Mouse (Mus musculus) right cerebral cortex, adult 2 months (tissue): ENCODE measurements at regions not wholly inside any gene's neighbourhood (a gene's known extent, or its start where the extent isn't known, plus 50 kb on each side); places are given as distances from the start of the nearest gene placed in this dataset.

Experiments
- DNase-seq, 2 experiments: peaks; one replicate each; pipeline ENCODE4 v3.0.0; 2021 to 2022; ENCODE audit warnings: low spot score in 2 of 2

- DNase-seq: no peak
Measured at GRCm38 (mm10) chr5:133569096-133569495, 530.4 kb upstream of the Castor2 start.

DNA sequence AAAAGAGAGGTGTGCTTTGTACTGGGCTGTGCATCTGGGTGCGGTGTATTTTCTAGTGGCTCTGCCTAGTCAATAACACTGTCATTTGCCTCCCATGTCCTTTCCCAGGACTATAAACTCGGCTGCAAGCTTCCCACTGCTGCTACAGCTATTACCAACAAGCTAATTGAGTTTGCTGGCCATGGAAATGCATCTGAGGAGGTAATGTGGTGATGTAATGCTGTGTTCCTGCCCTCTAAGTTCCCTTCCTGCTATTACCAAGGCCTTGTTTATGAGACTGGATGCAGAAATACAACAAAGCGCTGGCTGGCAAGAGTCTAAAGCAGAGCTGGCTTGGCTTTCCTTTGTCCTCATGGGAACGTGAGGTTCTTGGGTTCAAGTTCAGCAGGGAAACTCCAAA, 533.0 kb upstream of the Castor2 start:
- no peak for DNase-seq

- DNase-seq: no peak
Measured at GRCm38 (mm10) chr5:133550657-133551056, 548.9 kb upstream of the Castor2 start.

DNA sequence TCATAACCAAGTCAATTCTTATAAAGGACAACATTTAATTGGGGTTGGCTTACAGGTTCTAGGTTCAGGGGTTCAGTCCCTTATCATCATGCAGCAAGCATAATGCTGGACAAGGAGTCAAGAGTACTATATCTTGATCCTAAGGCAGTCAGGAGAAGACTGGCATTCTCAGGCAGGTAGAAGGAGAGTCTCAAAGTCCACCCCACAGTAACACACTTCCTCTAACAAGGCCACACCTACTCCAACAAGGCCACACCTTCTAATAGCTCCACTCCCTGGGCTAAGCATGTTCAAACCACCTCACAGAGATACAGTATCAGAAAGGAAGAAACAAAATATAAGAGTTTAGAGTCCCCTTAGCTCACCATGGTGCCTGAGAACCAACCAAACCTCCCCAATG, 557.3 kb upstream of the Castor2 start:
- no peak for DNase-seq

- peak; percentile 7 to 24 for DNase-seq
Measured at GRCm38 (mm10) chr5:133532678-133533077, 566.8 kb upstream of the Castor2 start.

GRCm38 (mm10) chr5:133505661-133506060, 593.9 kb upstream of the Castor2 start:
- no peak for DNase-seq

- peak; percentile 64 to 73 for DNase-seq
Measured at GRCm38 (mm10) chr5:133487806-133488290, 611.7 kb upstream of the Castor2 start.

DNA sequence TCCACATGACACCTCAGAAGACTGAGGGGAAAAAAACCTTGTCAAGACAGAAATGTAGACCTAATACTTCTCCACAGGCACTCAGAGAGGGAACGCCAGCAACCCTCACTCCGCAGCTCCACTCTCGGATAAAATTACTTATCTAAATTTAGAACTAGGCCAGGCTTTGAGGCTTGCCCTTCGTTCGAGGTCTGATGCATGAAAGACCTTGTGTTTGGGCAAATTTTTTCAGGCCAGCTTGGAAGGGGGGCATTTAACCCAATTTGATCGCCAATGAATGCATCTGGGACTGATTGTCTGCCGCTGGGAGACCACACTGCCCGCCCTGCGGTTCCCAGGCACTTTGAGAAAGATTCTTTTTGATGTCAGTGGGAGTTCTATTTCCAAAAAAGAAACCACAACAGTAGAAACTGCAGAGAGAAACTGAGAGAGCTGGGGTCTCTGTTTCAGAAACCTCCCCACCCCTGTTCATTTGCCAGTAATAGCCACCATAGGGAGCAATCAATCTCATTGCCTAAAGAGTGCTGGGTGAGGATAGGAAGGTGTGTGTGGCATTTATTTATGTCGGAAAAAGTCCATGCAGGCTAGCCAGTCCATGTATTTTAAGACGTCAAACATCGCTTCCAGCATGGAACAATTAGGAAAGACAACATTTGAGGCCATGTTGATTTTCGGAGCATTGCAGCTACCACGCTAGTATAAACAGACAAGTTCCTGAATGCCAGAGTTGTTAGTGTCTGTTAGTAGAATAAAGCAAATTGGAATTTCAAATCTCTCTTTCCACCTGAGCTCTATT, 617.0 kb upstream of the Castor2 start:
- peak; percentile 24 to 46 for DNase-seq

- DNase-seq: peak in 1 of 2 experiments; percentile 3
Measured at GRCm38 (mm10) chr5:133479205-133479604, 620.3 kb upstream of the Castor2 start.

DNA sequence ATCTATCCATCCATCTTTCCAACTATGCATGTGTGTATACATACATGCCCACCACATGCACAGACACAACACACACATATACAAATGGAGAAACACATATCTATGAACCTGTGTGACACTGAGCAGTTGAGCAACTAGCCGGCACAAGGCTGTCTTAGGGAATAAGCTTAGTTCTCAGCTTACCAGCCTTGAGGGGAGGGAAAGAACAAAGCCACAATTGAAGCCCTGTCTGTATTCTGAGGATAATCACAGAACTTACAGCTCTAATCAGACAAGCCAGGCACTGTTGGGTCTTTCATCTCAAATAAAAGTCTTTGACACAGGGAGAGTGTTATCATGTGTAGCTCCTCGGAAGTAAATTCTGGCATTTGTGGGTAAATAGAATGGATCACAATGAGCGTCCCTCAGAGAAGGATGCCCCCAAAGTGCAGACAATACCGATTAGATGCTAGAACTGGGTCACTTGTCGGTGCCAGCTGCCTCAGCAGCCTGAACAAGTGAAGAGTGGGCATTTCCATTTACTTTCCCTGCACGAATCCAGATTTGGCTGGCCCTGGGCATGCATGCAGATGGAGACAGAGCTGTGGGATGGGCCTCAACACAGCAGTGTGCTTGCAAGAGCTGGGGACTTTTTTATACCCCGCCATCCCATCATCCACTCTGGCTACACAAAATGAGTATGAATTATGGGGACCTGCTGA, 646.0 kb upstream of the Castor2 start:
- DNase-seq: peak; percentile 25 to 49

DNA sequence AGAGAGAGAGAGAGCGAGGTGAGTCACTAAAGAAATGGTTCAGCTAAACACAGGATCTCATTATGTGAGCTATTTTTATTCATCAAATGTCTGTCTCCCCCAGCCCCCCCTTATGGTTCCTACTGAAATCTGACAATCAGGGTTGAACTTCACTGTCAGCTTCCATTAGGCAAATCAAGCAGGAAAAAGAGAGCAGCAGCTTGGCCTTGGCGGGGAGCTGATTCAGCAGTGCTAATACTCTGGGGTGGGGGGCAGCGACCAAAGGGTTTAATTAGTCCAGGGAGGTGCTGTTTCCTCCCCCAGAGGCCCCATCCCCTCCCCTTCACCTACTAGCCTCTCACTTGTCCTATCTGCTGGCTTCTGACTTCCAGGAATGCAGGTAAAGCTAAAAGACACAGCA, 649.6 kb upstream of the Castor2 start:
- DNase-seq: no peak

DNA sequence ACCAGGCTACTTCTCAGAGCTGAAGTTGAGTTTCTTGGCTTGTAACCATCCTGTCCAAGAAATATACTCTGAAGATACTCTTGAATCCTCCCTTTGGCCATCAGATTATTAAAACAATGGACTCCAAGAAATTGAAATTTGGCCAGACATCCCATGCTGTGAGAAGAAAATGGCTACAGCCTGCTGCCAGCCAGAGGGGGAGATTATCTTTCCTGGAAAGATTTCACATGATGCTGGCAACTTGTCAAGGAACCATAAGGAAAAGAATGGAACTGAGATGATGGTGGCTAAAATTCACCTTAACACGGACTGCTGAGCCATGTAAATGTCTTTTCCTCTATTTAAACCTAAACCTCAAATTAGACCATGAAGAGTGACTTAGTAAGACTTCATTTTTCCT, 698.7 kb upstream of the Castor2 start:
- no peak for DNase-seq

DNA sequence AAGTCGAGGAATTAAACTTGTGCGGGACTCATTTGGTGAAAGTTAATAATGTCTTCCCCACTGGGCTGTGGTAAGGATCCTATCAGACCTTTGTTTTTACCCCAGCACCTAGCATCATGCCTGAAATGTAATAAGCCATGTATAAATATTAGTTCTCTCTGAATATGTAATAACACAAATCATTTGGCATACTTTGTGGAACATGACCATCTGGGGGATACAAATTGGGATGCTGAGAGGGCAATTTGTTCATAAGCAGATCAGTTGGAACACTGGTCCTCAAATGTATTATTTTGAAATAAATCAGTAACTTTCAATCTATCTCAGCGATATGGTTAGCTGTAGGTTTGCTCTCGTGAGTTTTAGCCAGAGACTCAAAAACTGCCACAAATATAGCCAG, 709.6 kb upstream of the Castor2 start:
- no peak for DNase-seq

DNA sequence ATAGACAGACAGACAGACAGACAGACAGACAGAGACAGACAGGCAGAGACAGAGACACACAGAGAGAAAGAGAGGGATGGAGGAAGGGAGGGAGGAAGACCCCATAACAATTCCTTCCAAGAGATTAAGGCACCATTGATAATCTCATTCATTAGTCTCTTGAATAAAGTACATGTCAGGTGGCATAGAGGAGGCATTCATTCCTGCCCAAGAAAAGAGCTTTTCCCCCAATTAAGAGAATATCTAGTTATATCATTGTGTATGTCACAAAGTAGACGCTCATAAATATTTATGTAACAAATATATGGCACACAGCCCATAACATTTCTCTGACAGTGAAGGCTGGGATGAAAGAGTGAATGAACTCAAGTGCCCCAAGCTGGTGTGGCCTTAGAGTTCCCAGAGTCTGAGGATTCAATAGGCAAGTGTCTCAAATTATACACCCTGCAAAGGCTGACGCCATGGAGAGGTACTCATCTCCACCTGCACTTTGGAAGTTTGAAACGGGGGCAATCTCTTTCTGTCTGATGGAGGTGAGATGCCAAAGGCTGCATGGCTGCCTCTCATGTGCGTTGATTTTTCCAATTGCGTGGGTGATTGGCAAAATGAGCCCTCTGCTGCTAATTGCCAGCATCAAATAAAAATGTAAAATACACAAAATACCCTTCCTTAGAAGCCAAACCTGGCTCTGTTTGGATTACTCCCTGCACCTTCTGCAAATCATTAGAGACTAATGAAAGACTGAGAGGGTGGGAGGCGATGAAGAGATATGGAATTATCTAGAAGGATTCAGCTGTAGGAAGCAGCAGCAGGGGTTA, 710.3 kb upstream of the Castor2 start:
- no peak for DNase-seq

DNA sequence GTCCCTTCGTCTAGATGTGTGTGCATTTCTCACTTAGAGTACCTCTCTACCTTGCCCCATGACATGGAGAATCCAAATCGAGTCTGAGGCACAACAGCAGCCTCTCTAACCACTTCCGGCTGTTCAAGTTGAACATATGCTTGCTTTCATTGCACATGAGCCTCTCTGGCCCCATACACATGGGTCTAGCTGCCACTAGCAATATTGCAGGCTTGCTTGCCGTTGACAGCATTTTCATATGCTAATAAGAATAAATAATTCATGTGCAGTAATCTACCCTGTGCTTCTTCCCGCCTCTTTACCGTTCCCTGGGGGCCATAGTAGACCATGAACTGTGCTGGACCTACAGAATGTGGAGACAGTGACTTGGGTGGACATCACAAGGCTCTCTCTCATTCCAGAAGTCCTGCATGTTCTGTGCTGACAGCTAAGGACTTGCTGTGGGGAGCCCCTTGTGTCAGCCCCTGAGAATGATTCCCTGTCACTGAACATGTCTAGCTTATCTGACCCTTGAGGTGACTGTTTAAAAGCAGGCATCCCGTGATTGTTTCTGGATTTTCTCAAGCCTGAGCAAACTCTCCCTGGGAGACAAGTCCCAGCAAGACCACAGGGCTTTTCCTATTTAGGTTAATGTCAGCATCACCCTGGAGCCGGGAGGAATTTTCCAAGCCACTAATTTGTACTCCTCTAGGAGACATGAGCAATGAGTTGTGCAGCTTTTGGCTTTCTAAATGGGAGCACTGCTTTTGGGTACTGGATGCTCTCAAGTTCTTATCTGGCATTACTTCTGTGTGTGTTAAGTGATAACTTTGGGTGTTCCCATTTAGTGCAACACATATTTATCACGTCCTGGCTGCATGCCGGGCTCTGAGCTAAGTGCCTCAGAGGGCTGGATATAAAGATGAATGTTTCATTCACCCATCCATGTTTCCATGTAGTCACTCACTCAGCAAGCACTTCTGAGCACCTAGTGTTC, 713.8 kb upstream of the Castor2 start:
- DNase-seq: no peak

DNA sequence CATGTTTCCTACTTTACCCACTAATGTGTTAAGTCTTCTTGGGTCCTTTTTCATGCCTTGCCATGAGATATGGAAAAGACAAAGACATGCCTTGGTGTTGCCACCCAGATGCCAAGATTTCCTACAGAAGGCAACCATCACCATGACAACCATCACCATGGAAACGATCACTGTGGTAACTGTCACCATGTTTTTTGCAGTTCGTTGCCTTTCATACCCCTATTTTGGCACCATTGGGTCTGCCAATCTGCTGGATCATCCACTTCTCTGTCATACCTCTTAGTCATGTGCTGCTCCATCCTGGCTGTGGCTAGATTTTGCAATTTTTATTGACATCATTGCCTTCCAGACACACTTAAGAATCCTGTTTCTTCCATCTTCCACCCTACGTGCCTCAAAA, 733.7 kb upstream of the Castor2 start:
- DNase-seq: peak; percentile 72 to 77

- DNase-seq: no peak
Measured at GRCm38 (mm10) chr5:133347516-133347915, 752.0 kb upstream of the Castor2 start.

- DNase-seq: no peak
Measured at GRCm38 (mm10) chr5:133341973-133342372, 757.5 kb upstream of the Castor2 start.

- DNase-seq: peak in 1 of 2 experiments; percentile 4
Measured at GRCm38 (mm10) chr5:133320626-133321025, 777.5 kb upstream of the Auts2 start.

DNA sequence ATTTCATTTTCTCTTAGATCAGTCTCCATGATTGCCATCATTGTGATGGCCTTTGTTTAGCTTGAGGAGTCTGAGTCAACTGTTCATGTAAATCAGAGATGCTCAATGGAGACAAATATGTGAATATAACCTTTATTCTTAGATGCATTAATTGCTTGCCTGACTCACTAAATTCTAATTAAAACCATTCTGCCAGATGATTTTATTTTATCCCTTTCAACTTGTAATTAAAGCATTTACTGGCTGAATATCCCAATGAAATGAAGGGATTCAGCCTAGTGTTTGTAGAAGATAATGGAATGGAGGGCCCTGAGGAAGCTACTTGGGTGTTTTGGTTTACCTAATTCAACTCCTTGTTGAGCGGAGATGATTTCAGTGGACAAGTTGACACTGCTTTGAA, 777.1 kb upstream of the Auts2 start:
- no peak for DNase-seq

DNA sequence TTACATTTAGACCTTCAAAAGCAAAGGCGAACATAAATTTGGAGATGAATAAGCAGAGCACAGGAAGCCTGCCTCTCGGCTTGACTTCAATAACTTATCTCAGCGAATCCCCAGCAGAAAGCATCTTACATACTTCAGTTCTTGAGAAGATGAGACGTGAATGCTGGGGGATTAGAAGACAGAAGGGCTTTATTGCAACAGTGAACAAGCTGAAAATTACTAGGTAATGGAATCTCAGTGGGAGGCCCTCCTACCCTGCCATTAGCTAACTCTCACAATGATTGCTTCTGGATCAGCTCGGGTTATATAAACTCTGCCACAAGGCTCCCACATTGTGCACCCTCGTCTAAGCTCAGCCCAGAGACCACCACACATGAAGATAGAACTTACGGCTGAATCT, 770.9 kb upstream of the Auts2 start:
- no peak for DNase-seq
